Mouse (Mus musculus) heart, embryonic 14.5 days (tissue): ENCODE measurements around the gene Tmcc2. TPM values are rescaled to one million over a fixed set of nuclear protein-coding genes. Genes with fewer than 3 reads are reported as not detected.

Experiments used
- ATAC-seq: fragments of 200-750 bp; cut with Nextera tagmentation; 2 replicates; pipeline ENCODE4 v1.8.0; 2017; ENCODE audit warnings: low read depth, moderate TSS enrichment; ENCODE audit not compliant: insufficient number of reproducible peaks, insufficient read depth, low FRiP score
- H3K27ac ChIP-seq, 2 experiments: fragments of 200-500 bp in 1 of 2; fragments of 300-500 bp in 1 of 2; sonication (generic) in 1 of 2; replicated peaks in 1 of 2; 2 replicates each; pipeline ENCODE4 v1.5.1; 2012 to 2014; ENCODE audit warnings: low read depth in 2 of 2, low read length in 2 of 2, control low read depth in 1 of 2, mild to moderate bottlenecking in 1 of 2, mixed read lengths in 1 of 2; ENCODE audit not compliant: control insufficient read depth in 1 of 2, insufficient read depth in 1 of 2
- H3K27me3 ChIP-seq: fragments of 300-500 bp; sonication (generic); 2 replicates; pipeline ENCODE4 v1.6.1; 2014; ENCODE audit warnings: mild to moderate bottlenecking, low read length, control low read depth; ENCODE audit not compliant: control insufficient read depth, insufficient read depth
- H3K36me3 ChIP-seq: fragments of 300-500 bp; sonication (generic); 2 replicates; pipeline ENCODE4 v1.6.1; 2014; ENCODE audit warnings: mild to moderate bottlenecking, control low read depth, low read length, mixed read lengths; ENCODE audit not compliant: control insufficient read depth, insufficient read depth
- H3K4me1 ChIP-seq, 2 experiments: fragments of 200-500 bp in 1 of 2; fragments of 300-500 bp in 1 of 2; sonication (generic) in 1 of 2; 2 replicates each; pipeline ENCODE4 v1.6.1; 2012 to 2014; ENCODE audit warnings: low read length in 2 of 2, control low read depth in 1 of 2, mixed read lengths in 1 of 2; ENCODE audit not compliant: control insufficient read depth in 2 of 2, insufficient read depth in 2 of 2
- H3K4me2 ChIP-seq: fragments of 300-500 bp; sonication (generic); 2 replicates; pipeline ENCODE4 v1.6.1; 2014; ENCODE audit warnings: mild to moderate bottlenecking, low read length
- H3K4me3 ChIP-seq, 2 experiments: fragments of 200-500 bp in 1 of 2; fragments of 300-500 bp in 1 of 2; sonication (generic) in 1 of 2; 2 replicates each; pipeline ENCODE4 v1.5.1; 2012 to 2014; ENCODE audit warnings: low read length in 2 of 2, mild to moderate bottlenecking in 2 of 2, control low read depth in 1 of 2, low read depth in 1 of 2, moderate library complexity in 1 of 2; ENCODE audit not compliant: control insufficient read depth in 1 of 2, insufficient read depth in 1 of 2
- H3K9ac ChIP-seq: fragments of 300-500 bp; sonication (generic); 2 replicates; pipeline ENCODE4 v1.6.1; 2014; ENCODE audit warnings: mild to moderate bottlenecking, low read length
- H3K9me3 ChIP-seq: fragments of 300-500 bp; sonication (generic); 2 replicates; pipeline ENCODE4 v1.6.1; 2016; ENCODE audit warnings: low read length, control low read depth; ENCODE audit not compliant: control insufficient read depth
- WGBS: fragments of 180-500 bp; shearing (Covaris S2); extraction: QIAGEN DNeasy Blood & Tissue Kit; methylation state at CpG from one replicate; pipeline ENCODE4 v1.1.7; 2014; 5-methylcytosine and 5-hydroxymethylcytosine counted together
- polyA plus RNA-seq: library from polyadenylated mRNA; unstranded; fragments of >200 nt; fragmentation: Nextera tagmentation; extraction: Ambion mirVana; gene quantifications from 2 replicates; pipeline ENCODE4 v1.2.1, GENCODE M21; 2014

The Tmcc2 gene
- polyA plus RNA-seq, 1 experiment from 2014 or later: 8.1 TPM

DNA sequence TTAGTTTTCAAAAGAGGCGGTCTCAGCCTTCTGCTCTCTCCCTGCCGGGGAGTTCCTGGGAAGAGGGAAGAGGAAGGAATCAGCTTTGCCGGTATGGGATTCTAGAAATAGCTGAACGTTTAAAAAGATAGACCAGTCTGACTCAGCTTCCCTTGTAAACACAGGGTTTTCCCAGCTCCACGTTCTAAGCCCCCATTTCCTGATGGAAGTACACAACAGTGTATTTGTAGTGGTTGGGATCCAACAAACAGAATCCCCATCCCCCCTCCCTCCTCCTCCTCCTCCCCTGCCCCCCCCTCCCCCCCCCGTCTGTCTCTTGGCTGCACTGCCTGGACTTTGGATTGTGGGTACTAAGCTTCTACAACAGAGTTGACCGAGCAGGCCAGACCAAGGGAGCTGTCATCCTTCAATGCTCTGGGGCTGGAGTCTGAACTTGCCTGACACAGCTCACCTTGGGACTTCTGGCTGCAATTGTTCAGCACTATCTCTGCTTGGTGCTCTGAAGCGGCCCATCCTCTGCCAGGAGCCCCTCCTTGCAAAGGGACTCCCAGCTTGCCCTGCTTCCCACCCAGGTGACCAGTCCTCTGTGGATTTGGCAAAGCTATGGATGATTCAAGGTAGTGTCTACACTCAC is 52.9 kb downstream of the Tmcc2 start:
- H3K9ac ChIP-seq: no peak overlapping the region; the same call in 1 of the 2 replicates
- H3K4me1 ChIP-seq: peaks cover 38 to 53% of the 10 kb centered on the region in 2 experiments
- H3K27ac ChIP-seq: no peak overlapping the region

DNA sequence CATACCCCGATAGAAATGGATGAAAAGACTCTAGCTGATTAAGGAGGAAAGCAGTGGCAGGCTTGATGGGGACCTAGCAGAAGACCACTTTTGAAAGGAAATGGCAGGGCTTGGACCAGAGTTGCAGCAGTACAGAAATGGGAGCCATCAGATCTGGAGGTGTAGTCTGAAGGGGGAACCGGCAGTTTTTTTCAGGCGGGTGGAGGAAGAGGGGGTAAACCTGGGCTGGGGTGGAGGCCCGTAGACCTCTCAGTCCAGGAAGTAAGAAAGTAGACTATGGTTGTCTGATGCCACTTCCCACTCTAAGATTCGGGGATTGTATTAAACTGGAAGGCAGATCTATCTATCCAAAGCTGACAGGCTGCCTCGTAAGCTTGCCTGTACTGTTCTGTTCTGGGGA is 54.2 kb downstream of the Tmcc2 start:
- Histone ChIP-seq H3K4me1 (peaks cover 38 to 53% of the 10 kb centered on the region in 2 experiments), H3K4me3 (no peak overlapping the region), H3K4me2 (no peak overlapping the region), H3K36me3 (no peaks in the 10 kb centered on the region), H3K9me3 (no peaks in the 10 kb centered on the region), H3K27ac (0 out of 4 replicates have a peak overlapping the region, but pooled peaks of 1 of the 2 experiments have one; percentile 24), H3K27me3 (no peaks in the 10 kb centered on the region), H3K9ac (no peak overlapping the region; the same call in 1 of the 2 replicates)
- no peak for ATAC-seq
- WGBS: 56% methylated on average over 6 of the region's 6 CpGs

More for the DNA sequence above, 52.9 kb downstream of the Tmcc2 start:
- H3K9me3 ChIP-seq: no peaks in the 10 kb centered on the region
- no peak overlapping the region for H3K4me3 ChIP-seq
- WGBS: 21% methylated on average over 8 of the region's 8 CpGs
- ATAC-seq: no peak
- H3K36me3 ChIP-seq: no peaks in the 10 kb centered on the region
- H3K27me3 ChIP-seq: no peaks in the 10 kb centered on the region
- H3K4me2 ChIP-seq: no peak overlapping the region

DNA sequence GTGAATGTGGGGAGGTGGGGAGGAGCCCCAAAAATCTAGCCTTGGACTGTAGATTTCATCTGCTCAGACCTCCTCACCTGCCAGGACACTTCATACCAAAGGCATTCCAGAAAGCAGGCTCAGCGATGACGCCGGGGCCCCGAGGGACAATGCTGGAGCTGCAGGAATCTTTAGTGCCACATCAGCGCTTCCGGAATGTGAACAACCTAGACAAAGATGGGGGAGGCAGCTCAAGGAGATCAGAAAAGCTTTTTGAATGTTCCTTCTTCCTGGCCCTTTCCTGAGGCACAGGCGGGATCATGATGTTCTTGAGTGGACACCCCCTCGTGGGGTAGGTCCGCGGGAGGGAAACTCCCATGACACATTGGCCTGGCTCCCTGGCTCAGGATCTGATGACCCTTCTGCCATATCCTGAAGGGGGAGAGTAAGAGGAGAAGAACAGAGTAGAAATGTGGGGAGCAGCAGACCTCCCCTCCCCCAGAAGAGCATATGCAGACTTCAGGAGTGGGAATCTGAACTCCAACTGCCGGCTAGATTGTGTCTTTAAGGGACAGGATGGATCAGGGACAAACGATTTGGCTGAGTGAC is 55.6 kb downstream of the Tmcc2 start:
- Histone ChIP-seq H3K4me1 (peaks cover 36 to 49% of the 10 kb centered on the region in 2 experiments), H3K4me2 (no peak overlapping the region), H3K4me3 (no peak overlapping the region), H3K36me3 (no peaks in the 10 kb centered on the region), H3K27me3 (no peaks in the 10 kb centered on the region), H3K9me3 (no peaks in the 10 kb centered on the region), H3K9ac (no peak overlapping the region), H3K27ac (peak overlapping the region in 1 of 2 experiments; percentile 33; a peak in 1 of 4 replicates)
- no peak for ATAC-seq
- WGBS: 36% methylated on average over 12 of the region's 12 CpGs

DNA sequence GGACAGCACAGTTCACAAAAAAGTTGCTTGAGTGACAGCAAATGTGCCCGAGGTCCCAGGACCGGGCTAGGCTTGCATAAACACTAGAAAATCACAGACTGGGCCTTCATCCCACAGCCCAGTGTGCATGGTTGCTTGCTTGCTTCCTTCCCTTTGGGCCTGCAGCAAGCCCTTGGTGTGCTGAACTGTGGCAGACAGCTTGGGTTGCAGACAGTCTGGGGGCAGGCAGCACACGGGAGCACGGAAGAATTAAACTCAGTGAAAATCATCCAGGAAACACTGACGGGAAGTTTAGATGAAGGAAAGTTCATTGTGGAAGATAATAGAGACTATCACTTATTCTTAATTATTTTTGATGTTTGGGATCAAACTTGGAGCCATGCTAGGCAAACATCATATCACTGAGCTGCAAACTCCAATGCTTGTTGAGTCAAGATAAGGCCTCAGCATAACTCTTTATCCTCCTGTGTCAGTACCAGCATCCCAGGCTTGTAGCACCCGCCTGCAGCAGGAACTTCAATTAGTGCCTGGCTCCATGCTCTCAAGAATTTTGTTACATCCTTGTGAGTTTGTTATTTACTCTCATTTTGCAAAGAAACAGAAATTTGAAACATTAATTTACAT is 56.8 kb downstream of the Tmcc2 start:
- Histone ChIP-seq H3K4me2 (no peak overlapping the region), H3K4me1 (peaks cover 38 to 49% of the 10 kb centered on the region in 2 experiments), H3K27me3 (no peaks in the 10 kb centered on the region), H3K9me3 (no peaks in the 10 kb centered on the region), H3K9ac (0 out of 2 replicates have a peak overlapping the region, but pooled peaks have one; percentile 38), H3K27ac (peak overlapping the region; percentile 20 to 65; a peak in 3 of 4 replicates), H3K4me3 (no peak overlapping the region), H3K36me3 (no peaks in the 10 kb centered on the region)
- no peak for ATAC-seq
- 23% methylated on average over 6 of the region's 6 CpGs for whole genome bisulfite sequencing

DNA sequence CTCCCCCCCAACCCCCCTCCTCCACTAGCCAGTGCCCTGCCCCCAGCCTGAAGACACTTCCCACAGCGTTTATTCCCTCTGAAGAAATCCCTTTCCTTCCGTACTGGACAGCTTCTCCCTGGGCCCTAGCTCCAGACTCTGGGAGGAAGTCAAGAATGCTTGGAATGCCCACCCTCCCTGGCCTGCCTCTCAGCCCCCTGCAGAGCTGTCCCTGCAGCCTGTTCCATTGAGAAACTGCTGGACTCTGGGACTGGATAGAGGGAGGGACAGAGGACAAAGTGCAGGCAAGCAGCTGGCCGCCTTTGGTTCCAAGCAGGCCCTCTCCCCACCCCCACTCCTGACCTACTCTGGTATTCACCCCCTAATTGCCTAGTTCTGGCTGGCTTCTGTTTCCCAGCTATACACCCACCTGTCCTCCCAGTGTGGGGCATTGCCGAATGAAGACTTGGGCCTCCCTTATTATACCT is 57.4 kb downstream of the Tmcc2 start:
- 2% methylated on average over 4 of the region's 4 CpGs for WGBS
- Histone ChIP-seq H3K9me3 (no peaks in the 10 kb centered on the region), H3K9ac (0 out of 2 replicates have a peak overlapping the region, but pooled peaks have one; percentile 38), H3K27ac (peak overlapping the region; percentile 20 to 65; a peak in 2 of 4 replicates), H3K36me3 (no peaks in the 10 kb centered on the region), H3K4me3 (no peak overlapping the region), H3K4me1 (peaks cover 38 to 49% of the 10 kb centered on the region in 2 experiments), H3K27me3 (no peaks in the 10 kb centered on the region), H3K4me2 (peak overlapping the region; percentile 5; the same call in 1 of the 2 replicates)
- ATAC-seq: peak; percentile 51

DNA sequence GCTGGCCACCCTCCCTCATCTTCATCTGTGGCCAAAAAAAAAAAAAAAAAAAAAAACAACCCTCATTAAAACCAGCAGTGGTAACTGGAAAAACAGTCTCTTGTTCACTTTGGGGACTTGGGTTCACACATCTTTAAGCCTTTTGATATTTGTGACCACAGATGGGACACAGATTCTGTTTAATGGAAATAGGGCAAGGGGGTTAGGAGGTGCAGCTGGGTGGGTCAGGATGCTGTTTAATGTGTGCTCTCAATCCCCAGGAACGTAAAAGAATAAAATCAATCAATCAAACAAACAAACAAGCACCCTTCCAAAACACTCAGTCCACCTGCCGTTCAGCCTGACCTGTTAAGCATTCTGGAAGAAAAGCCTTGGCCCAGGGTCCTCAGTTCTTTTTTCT is 57.9 kb downstream of the Tmcc2 start:
- 0 out of 2 replicates have a peak overlapping the region, but pooled peaks have one; percentile 5 for H3K4me2 ChIP-seq
- no peaks in the 10 kb centered on the region for H3K36me3 ChIP-seq
- no peak for ATAC-seq
- no peak overlapping the region for H3K4me3 ChIP-seq
- 35% methylated on average over 2 of the region's 2 CpGs for WGBS
- peak overlapping the region in 1 of 2 experiments; percentile 65; a peak in 1 of 4 replicates for H3K27ac ChIP-seq
- peaks cover 35 to 46% of the 10 kb centered on the region in 2 experiments for H3K4me1 ChIP-seq
- H3K9me3 ChIP-seq: no peaks in the 10 kb centered on the region
- H3K9ac ChIP-seq: no peak overlapping the region
- no peaks in the 10 kb centered on the region for H3K27me3 ChIP-seq

DNA sequence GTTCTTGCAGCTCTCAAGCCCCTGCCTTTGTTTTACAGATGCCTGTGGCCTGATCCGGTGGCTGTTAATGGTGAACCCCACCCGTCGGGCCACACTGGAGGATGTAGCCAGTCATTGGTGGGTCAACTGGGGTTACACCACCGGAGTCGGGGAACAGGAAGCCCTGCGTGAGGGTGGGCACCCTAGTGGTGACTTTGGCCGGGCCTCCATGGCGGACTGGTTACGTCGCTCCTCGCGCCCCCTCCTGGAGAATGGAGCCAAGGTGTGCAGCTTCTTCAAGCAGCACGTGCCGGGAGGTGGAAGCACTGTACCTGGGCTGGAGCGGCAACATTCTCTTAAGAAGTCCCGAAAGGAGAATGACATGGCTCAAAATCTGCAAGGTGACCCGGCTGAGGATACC is 59.8 kb downstream of the Tmcc2 start:
- Histone ChIP-seq H3K4me1 (peaks cover 29 to 42% of the 10 kb centered on the region in 2 experiments), H3K4me3 (no peak overlapping the region), H3K9ac (no peak overlapping the region), H3K27me3 (no peaks in the 10 kb centered on the region), H3K4me2 (no peak overlapping the region), H3K36me3 (no peaks in the 10 kb centered on the region), H3K27ac (no peak overlapping the region), H3K9me3 (no peaks in the 10 kb centered on the region)
- no peak for ATAC-seq
- 83% methylated on average over 17 of the region's 17 CpGs for WGBS
